Mouse (Mus musculus) thymus, postnatal 10 days (tissue): ENCODE data around the gene Ocel1.

Experiments used
- DNase-seq, 2 experiments: peaks; one replicate each; pipeline ENCODE4 v3.0.0; 2021; ENCODE audit warnings: low spot score in 2 of 2

Ocel1 gene

GRCm38 (mm10) chr8:71403107-71403885 is 32.2 kb downstream of the Ocel1 start:
- DNase-seq: no peak

- no peak for DNase-seq
Observed at GRCm38 (mm10) chr8:71404011-71404410, 32.9 kb downstream of the Ocel1 start.

GRCm38 (mm10) chr8:71404951-71405351 is 33.9 kb downstream of the Ocel1 start:
- DNase-seq: no peak

- DNase-seq: peak; percentile 94 to 98
Observed at GRCm38 (mm10) chr8:71405401-71406098, 34.5 kb downstream of the Ocel1 start, which contains the start of gene Ankle1. Gene Ankle1 (plus strand): TSS chr8:71406010.

- DNase-seq: peak; percentile 53 to 63
Observed at GRCm38 (mm10) chr8:71406099-71407015, 35.3 kb downstream of the Ocel1 start.

GRCm38 (mm10) chr8:71407441-71407840 is 36.3 kb downstream of the Ocel1 start:
- DNase-seq: no peak

- DNase-seq: no peak
Observed at GRCm38 (mm10) chr8:71408231-71408630, 37.1 kb downstream of the Ocel1 start.

GRCm38 (mm10) chr8:71411535-71412273 is 40.6 kb downstream of the Ocel1 start:
- DNase-seq: no peak

- DNase-seq: no peak
Observed at GRCm38 (mm10) chr8:71422121-71422520, 51.0 kb downstream of the Ocel1 start.
